Mouse (Mus musculus) cerebellum, adult 2 months (tissue): ENCODE results near the gene 1700029F12Rik. TPM values are rescaled to one million over a fixed set of nuclear protein-coding genes. Genes with fewer than 3 reads are reported as not detected.

ENCODE experiments used
- DNase-seq, 2 experiments: peaks; one replicate each; pipeline ENCODE4 v3.0.0; 2021
- H3K27ac ChIP-seq: fragments of 200-500 bp; 2 replicates; pipeline ENCODE4 v1.5.1; 2012; ENCODE audit warnings: low read length, control low read depth, inconsistent platforms; ENCODE audit not compliant: insufficient read depth
- H3K27me3 ChIP-seq: fragments of 200-500 bp; 2 replicates; pipeline ENCODE4 v1.6.1; 2012; ENCODE audit warnings: inconsistent platforms, mild to moderate bottlenecking, low read length, moderate library complexity; ENCODE audit not compliant: control insufficient read depth, insufficient read depth
- H3K4me1 ChIP-seq: fragments of 200-500 bp; 2 replicates; pipeline ENCODE4 v1.6.1; 2011; ENCODE audit warnings: low read length; ENCODE audit not compliant: control insufficient read depth, insufficient read depth
- H3K4me3 ChIP-seq: fragments of 200-500 bp; replicated peaks from 2 replicates; pipeline ENCODE3; 2011; ENCODE audit warnings: mild to moderate bottlenecking, low read depth, low read length, control low read depth; ENCODE audit not compliant: insufficient read depth
- CTCF ChIP-seq: fragments of 200-500 bp; IDR thresholded peaks from 2 replicates; pipeline ENCODE4 v1.5.1; 2011; ENCODE audit warnings: low read depth, mild to moderate bottlenecking, control low read depth, low read length, moderate library complexity, borderline replicate concordance; ENCODE audit not compliant: insufficient read depth
- POLR2A ChIP-seq: fragments of 200-500 bp; IDR thresholded peaks from 2 replicates; pipeline ENCODE4 v1.6.1; 2011; ENCODE audit warnings: low read length, control low read depth, borderline replicate concordance; ENCODE audit not compliant: insufficient read depth
- WGBS: fragments of 180-500 bp; shearing (Covaris S2); methylation state at CpG from one replicate; pipeline ENCODE4 v1.1.7; 2018; 5-methylcytosine and 5-hydroxymethylcytosine counted together
- polyA plus RNA-seq: library from polyadenylated mRNA; depleted of rRNA; stranded (reverse); fragments of >200 nt; gene quantifications from 2 replicates; pipeline ENCODE4 v1.2.3, GENCODE M21; 2012

1700029F12Rik gene
- polyA plus RNA-seq, 1 experiment, result not detected

GRCm38 (mm10) chr13:96993291-96993989 lies 40.7 kb downstream of the 1700029F12Rik start:
- DNase-seq, result no peak
- TF ChIP-seq CTCF, result no peak

GRCm38 (mm10) chr13:96990561-96991265 lies 43.4 kb downstream of the 1700029F12Rik start:
- DNase-seq, result no peak
- no peak for TF ChIP-seq CTCF
- no peak for TF ChIP-seq POLR2A
- Histone ChIP-seq H3K27me3 (no peaks in the 10 kb centered on the region), H3K4me1 (no peaks in the 10 kb centered on the region), H3K4me3 (no peak overlapping the region), H3K27ac (no peak overlapping the region)
- WGBS, result 70% methylated on average over 14 of the region's 14 CpGs

More at GRCm38 (mm10) chr13:96993291-96993989, 40.7 kb downstream of the 1700029F12Rik start:
- no peaks in the 10 kb centered on the region for H3K4me1 ChIP-seq
- H3K4me3 ChIP-seq, result no peak overlapping the region
- no peaks in the 10 kb centered on the region for H3K27me3 ChIP-seq
- H3K27ac ChIP-seq, result no peak overlapping the region
- WGBS, result 28% methylated on average over 8 of the region's 8 CpGs

GRCm38 (mm10) chr13:96990045-96990444 lies 44.1 kb downstream of the 1700029F12Rik start:
- WGBS, result 92% methylated on average over 3 of the region's 3 CpGs
- no peak for DNase-seq
- no peaks in the 10 kb centered on the region for H3K27me3 ChIP-seq
- no peak overlapping the region for H3K27ac ChIP-seq
- H3K4me1 ChIP-seq, result no peaks in the 10 kb centered on the region
- no peak overlapping the region for H3K4me3 ChIP-seq
- TF ChIP-seq CTCF (no peak), POLR2A (no peak)

- Histone ChIP-seq H3K27me3 (no peaks in the 10 kb centered on the region), H3K4me1 (no peaks in the 10 kb centered on the region), H3K27ac (no peak overlapping the region), H3K4me3 (no peak overlapping the region)
- 95% methylated on average over 16 of the region's 16 CpGs for WGBS
- TF ChIP-seq CTCF (no peak), POLR2A (no peak)
- no peak for DNase-seq
These were observed 45.0 kb downstream of the 1700029F12Rik start for GRCm38 (mm10) chr13:96989129-96989528.

GRCm38 (mm10) chr13:96985599-96986275 lies 48.4 kb downstream of the 1700029F12Rik start:
- DNase-seq, result no peak
- no peaks in the 10 kb centered on the region; the same call in 1 of the 2 replicates for H3K27me3 ChIP-seq
- H3K27ac ChIP-seq, result no peak overlapping the region
- TF ChIP-seq CTCF (no peak), POLR2A (no peak)
- 41% methylated on average over 12 of the region's 12 CpGs for WGBS
- H3K4me3 ChIP-seq, result no peak overlapping the region
- H3K4me1 ChIP-seq, result no peaks in the 10 kb centered on the region

GRCm38 (mm10) chr13:96984688-96985087 lies 49.5 kb downstream of the 1700029F12Rik start:
- TF ChIP-seq POLR2A, result no peak
- TF ChIP-seq CTCF, result no peak
- DNase-seq, result no peak
- Histone ChIP-seq H3K4me3 (no peak overlapping the region), H3K27me3 (no peaks in the 10 kb centered on the region; the same call in 1 of the 2 replicates), H3K4me1 (no peaks in the 10 kb centered on the region), H3K27ac (no peak overlapping the region)
- 70% methylated on average over 5 of the region's 5 CpGs for WGBS

- H3K27me3 ChIP-seq, result no peaks in the 10 kb centered on the region; the same call in 1 of the 2 replicates
- 35% methylated on average over 26 of the region's 26 CpGs for WGBS
- H3K27ac ChIP-seq, result no peak overlapping the region
- H3K4me1 ChIP-seq, result no peaks in the 10 kb centered on the region
- no peak overlapping the region for H3K4me3 ChIP-seq
- no peak for DNase-seq
- TF ChIP-seq CTCF (no peak), POLR2A (no peak)
These were observed 50.7 kb downstream of the 1700029F12Rik start for GRCm38 (mm10) chr13:96983251-96984126.
